Mouse (Mus musculus) CH12.LX (cell line): ENCODE results near the gene Pip5k1b. TPM values are rescaled to one million over a fixed set of nuclear protein-coding genes. Genes with fewer than 3 reads are reported as not detected.

Source experiments
- DNase-seq: peaks from one replicate; pipeline ENCODE4 v3.0.0-alpha.2; 2013; ENCODE audit errors: extremely low read depth
- H3K27ac ChIP-seq: 2 replicates; pipeline ENCODE4 v1.5.1; 2012; ENCODE audit warnings: low read depth, mild to moderate bottlenecking, control low read depth, moderate library complexity; ENCODE audit not compliant: insufficient read depth
- H3K27me3 ChIP-seq: replicated peaks from 2 replicates; pipeline ENCODE3; 2012; ENCODE audit warnings: inconsistent platforms
- H3K36me3 ChIP-seq, 2 experiments: replicated peaks in 1 of 2; 2 replicates each; pipeline versions ENCODE3 to v1.6.1; 2012; ENCODE audit warnings: inconsistent platforms in 1 of 2, low read length in 1 of 2, mild to moderate bottlenecking in 1 of 2, mixed read lengths in 1 of 2, moderate library complexity in 1 of 2; ENCODE audit not compliant: control insufficient read depth in 1 of 2, insufficient read depth in 1 of 2
- H3K4me1 ChIP-seq, 2 experiments: 2 replicates each; pipeline ENCODE4 v1.6.1; 2012; ENCODE audit warnings: inconsistent platforms in 1 of 2, moderate library complexity in 1 of 2; ENCODE audit not compliant: insufficient read depth in 2 of 2, control insufficient read depth in 1 of 2
- H3K4me2 ChIP-seq: 2 replicates; pipeline ENCODE4 v1.6.1; 2012; ENCODE audit warnings: low read depth, mild to moderate bottlenecking, control low read depth; ENCODE audit not compliant: poor library complexity, insufficient read depth, severe bottlenecking
- H3K4me3 ChIP-seq, 3 experiments: fragments of 150-350 bp in 1 of 3; sonication (generic) in 1 of 3; replicated peaks in 1 of 3; 2 replicates each; pipeline versions ENCODE3 to v1.5.1; 2011 to 2012; ENCODE audit warnings: low read depth in 2 of 3, low read length in 2 of 3, mild to moderate bottlenecking in 2 of 3, moderate library complexity in 2 of 3, control low read depth in 1 of 3, improper control_type of control experiment in 1 of 3, inconsistent platforms in 1 of 3, mixed read lengths in 1 of 3; ENCODE audit not compliant: poor library complexity in 1 of 3
- H3K79me2 ChIP-seq: replicated peaks from 2 replicates; pipeline ENCODE4 v1.6.1; 2012; ENCODE audit warnings: mild to moderate bottlenecking, moderate library complexity; ENCODE audit not compliant: control insufficient read depth, poor library complexity, insufficient read depth, severe bottlenecking; ENCODE audit errors: extremely low read depth
- H3K9ac ChIP-seq: 2 replicates; pipeline ENCODE4 v1.6.1; 2012; ENCODE audit warnings: low read depth, mild to moderate bottlenecking, control low read depth, moderate library complexity; ENCODE audit not compliant: insufficient read depth
- H3K9me3 ChIP-seq: replicated peaks from 2 replicates; pipeline ENCODE3; 2012; ENCODE audit warnings: low read length, inconsistent platforms, mixed read lengths
- BHLHE40 ChIP-seq: IDR thresholded peaks from 2 replicates; pipeline ENCODE4 v1.6.1; 2011; ENCODE audit warnings: mild to moderate bottlenecking, low read depth, low read length, improper control_type of control experiment
- CHD1 ChIP-seq: IDR thresholded peaks from 2 replicates; pipeline ENCODE4 v1.6.1; 2012; ENCODE audit warnings: low read depth, low read length, improper control_type of control experiment, inconsistent platforms
- CHD2 ChIP-seq: IDR thresholded peaks from 2 replicates; pipeline ENCODE4 v1.6.1; 2011; ENCODE audit warnings: low read length, improper control_type of control experiment
- ELF1 ChIP-seq: IDR thresholded peaks from 2 replicates; pipeline ENCODE4 v1.6.1; 2014; ENCODE audit warnings: low read depth, mild to moderate bottlenecking, inconsistent platforms, low read length, improper control_type of control experiment
- EP300 ChIP-seq: IDR thresholded peaks from 2 replicates; pipeline ENCODE4 v1.6.1; 2011; ENCODE audit warnings: low read length, improper control_type of control experiment
- ETS1 ChIP-seq: conservative IDR thresholded peaks from 2 replicates; pipeline ENCODE4 v1.6.1; 2012; ENCODE audit warnings: low read depth, mild to moderate bottlenecking, inconsistent platforms, low read length, improper control_type of control experiment, moderate library complexity
- HCFC1 ChIP-seq: IDR thresholded peaks from 2 replicates; pipeline ENCODE4 v1.6.1; 2012; ENCODE audit warnings: low read depth, mild to moderate bottlenecking, inconsistent platforms, low read length, improper control_type of control experiment
- JUND ChIP-seq: conservative IDR thresholded peaks from 2 replicates; pipeline ENCODE4 v1.6.1; 2011; ENCODE audit warnings: low read depth, low read length, improper control_type of control experiment
- MAFK ChIP-seq: IDR thresholded peaks from 2 replicates; pipeline ENCODE4 v1.6.1; 2011; ENCODE audit warnings: low read length, improper control_type of control experiment; ENCODE audit not compliant: insufficient replicate concordance
- MAX ChIP-seq: IDR thresholded peaks from 2 replicates; pipeline ENCODE4 v1.6.1; 2011; ENCODE audit warnings: low read length, improper control_type of control experiment
- NELFE ChIP-seq: IDR thresholded peaks from 2 replicates; pipeline ENCODE4 v1.6.1; 2011; ENCODE audit warnings: low read depth, low read length, improper control_type of control experiment
- NRF1 ChIP-seq: IDR thresholded peaks from 2 replicates; pipeline ENCODE4 v1.6.1; 2014; ENCODE audit warnings: low read depth, mild to moderate bottlenecking, inconsistent platforms, low read length, improper control_type of control experiment, moderate library complexity
- POLR2A ChIP-seq: IDR thresholded peaks from 2 replicates; pipeline ENCODE4 v1.6.1; 2011; ENCODE audit warnings: low read depth, mild to moderate bottlenecking, improper control_type of control experiment, low read length
- POLR2AphosphoS2 ChIP-seq: IDR thresholded peaks from 2 replicates; pipeline ENCODE4 v1.6.1; 2011; ENCODE audit warnings: low read depth, low read length, improper control_type of control experiment
- SIN3A ChIP-seq: IDR thresholded peaks from 2 replicates; pipeline ENCODE4 v1.6.1; 2012; ENCODE audit warnings: low read length, improper control_type of control experiment, inconsistent platforms
- UBTF ChIP-seq: IDR thresholded peaks from 2 replicates; pipeline ENCODE4 v1.6.1; 2012; ENCODE audit warnings: low read depth, mild to moderate bottlenecking, inconsistent platforms, low read length, improper control_type of control experiment, moderate library complexity
- ZC3H11A ChIP-seq: IDR thresholded peaks from 2 replicates; pipeline ENCODE4 v1.6.1; 2012; ENCODE audit warnings: low read depth, mild to moderate bottlenecking, inconsistent platforms, low read length, improper control_type of control experiment
- ZNF384 ChIP-seq: IDR thresholded peaks from 2 replicates; pipeline ENCODE4 v1.6.1; 2012; ENCODE audit warnings: low read depth, low read length, improper control_type of control experiment, inconsistent platforms
- dilution Hi-C: fragments of 300-500 bp; cut with MboI; formaldehyde crosslinking; loops from 2 replicates; pipeline ENCODE4 v1.14.3; 2020; ENCODE audit warnings: low sequenced_read_pairs; ENCODE audit not compliant: extremely low pct_unique_long_range_greater_than_20kb, extremely low pct_ligation_motif_present
- in situ Hi-C: fragments of 300-500 bp; cut with MboI; formaldehyde crosslinking; loops from 3 replicates; pipeline ENCODE4 v1.14.3; 2019; ENCODE audit warnings: low sequenced_read_pairs, low pct_ligation_motif_present, low pct_unique_long_range_greater_than_20kb, mixed read lengths
- polyA plus RNA-seq: library from polyadenylated mRNA; unstranded; fragments of >175 nt; gene quantifications from 2 replicates; pipeline ENCODE4 v1.2.1, GENCODE M21; 2012; ENCODE audit warnings: low read depth; ENCODE audit not compliant: insufficient read length
- total RNA-seq, 2 experiments: library from RNA; depleted of rRNA; stranded (reverse); fragments of 300-350 nt in 1 of 2; fragments of >200 nt in 1 of 2; gene quantifications; 2 replicates each; pipeline ENCODE4 v1.2.3; 2012 to 2014

Gene Pip5k1b
- total and polyA plus RNA-seq, 3 experiments: 1.7 to 2.9 (median 2.0) TPM

DNA sequence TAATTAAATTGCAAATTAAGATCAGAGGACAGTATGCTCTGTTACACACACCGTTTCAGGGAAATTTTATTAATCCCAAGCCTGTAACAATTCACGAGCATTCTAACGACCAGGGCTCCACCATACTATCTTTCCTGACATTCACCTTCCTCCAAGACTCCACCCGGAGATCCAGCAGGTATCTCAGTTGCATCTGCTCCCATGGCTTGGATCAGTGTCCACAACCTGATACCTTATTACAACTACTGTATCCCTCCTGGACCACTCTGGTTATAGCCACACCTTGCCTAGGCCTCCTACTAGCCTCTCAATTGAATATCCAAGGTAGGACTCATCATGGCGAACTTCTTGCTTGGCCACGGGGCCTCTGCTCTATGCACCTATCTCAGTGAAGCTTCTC lies 20.5 kb downstream of the Pip5k1b start:
- H3K9me3 ChIP-seq: no peaks in the 10 kb centered on the region
- no peak for DNase-seq
- dilution Hi-C loops (no loop called here), in situ Hi-C loops (no loop called here)
- H3K27ac ChIP-seq: no peak overlapping the region
- H3K79me2 ChIP-seq: no peaks in the 10 kb centered on the region
- H3K4me3 ChIP-seq: no peak overlapping the region
- TF ChIP-seq MAX (no peak), ELF1 (no peak), JUND (no peak)
- no peak overlapping the region for H3K4me2 ChIP-seq
- H3K4me1 ChIP-seq: no peaks in the 10 kb centered on the region
- no peaks in the 10 kb centered on the region for H3K36me3 ChIP-seq
- no peak overlapping the region for H3K9ac ChIP-seq
- no peaks in the 10 kb centered on the region for H3K27me3 ChIP-seq

- Histone ChIP-seq H3K36me3 (no peaks in the 10 kb centered on the region), H3K9ac (no peak overlapping the region)
- TF ChIP-seq SIN3A: no peak
- no peak for TF ChIP-seq ETS1
- TF ChIP-seq CHD2: no peak
- no peak for TF ChIP-seq EP300
- TF ChIP-seq MAX: no peak
- TF ChIP-seq CHD1: no peak
- TF ChIP-seq JUND: no peak
- no peak for TF ChIP-seq NELFE
- TF ChIP-seq UBTF: no peak
- TF ChIP-seq MAFK: no peak
- no peak for TF ChIP-seq NRF1
- no peak for TF ChIP-seq POLR2AphosphoS2
- no peak for TF ChIP-seq ELF1
- no peak for TF ChIP-seq BHLHE40
- no peak for TF ChIP-seq ZNF384
- TF ChIP-seq ZC3H11A: no peak
- no peak for TF ChIP-seq HCFC1
- no peak for TF ChIP-seq POLR2A
- TF ChIP-seq, all 38 proteins: peak for 0
- H3K4me3 ChIP-seq: no peak overlapping the region
- no peaks in the 10 kb centered on the region for H3K79me2 ChIP-seq
- H3K9me3 ChIP-seq: no peaks in the 10 kb centered on the region
- dilution Hi-C loops (no loop called here), in situ Hi-C loops (no loop called here)
- no peak overlapping the region for H3K27ac ChIP-seq
- H3K4me2 ChIP-seq: no peak overlapping the region
- no peaks in the 10 kb centered on the region for H3K4me1 ChIP-seq
- DNase-seq: no peak
- no peaks in the 10 kb centered on the region for H3K27me3 ChIP-seq
Observed at GRCm38 (mm10) chr19:24534733-24535132, 20.9 kb downstream of the Pip5k1b start.
